Mouse (Mus musculus) kidney, adult 18-20 months (tissue): ENCODE results near the gene Kdm7a.
A peak's percentile ranks its signal among the peaks of the same experiment; 100 is the strongest.

ENCODE experiments used
- DNase-seq: peaks from one replicate; pipeline ENCODE4 v3.0.0; 2021

Kdm7a gene

DNA sequence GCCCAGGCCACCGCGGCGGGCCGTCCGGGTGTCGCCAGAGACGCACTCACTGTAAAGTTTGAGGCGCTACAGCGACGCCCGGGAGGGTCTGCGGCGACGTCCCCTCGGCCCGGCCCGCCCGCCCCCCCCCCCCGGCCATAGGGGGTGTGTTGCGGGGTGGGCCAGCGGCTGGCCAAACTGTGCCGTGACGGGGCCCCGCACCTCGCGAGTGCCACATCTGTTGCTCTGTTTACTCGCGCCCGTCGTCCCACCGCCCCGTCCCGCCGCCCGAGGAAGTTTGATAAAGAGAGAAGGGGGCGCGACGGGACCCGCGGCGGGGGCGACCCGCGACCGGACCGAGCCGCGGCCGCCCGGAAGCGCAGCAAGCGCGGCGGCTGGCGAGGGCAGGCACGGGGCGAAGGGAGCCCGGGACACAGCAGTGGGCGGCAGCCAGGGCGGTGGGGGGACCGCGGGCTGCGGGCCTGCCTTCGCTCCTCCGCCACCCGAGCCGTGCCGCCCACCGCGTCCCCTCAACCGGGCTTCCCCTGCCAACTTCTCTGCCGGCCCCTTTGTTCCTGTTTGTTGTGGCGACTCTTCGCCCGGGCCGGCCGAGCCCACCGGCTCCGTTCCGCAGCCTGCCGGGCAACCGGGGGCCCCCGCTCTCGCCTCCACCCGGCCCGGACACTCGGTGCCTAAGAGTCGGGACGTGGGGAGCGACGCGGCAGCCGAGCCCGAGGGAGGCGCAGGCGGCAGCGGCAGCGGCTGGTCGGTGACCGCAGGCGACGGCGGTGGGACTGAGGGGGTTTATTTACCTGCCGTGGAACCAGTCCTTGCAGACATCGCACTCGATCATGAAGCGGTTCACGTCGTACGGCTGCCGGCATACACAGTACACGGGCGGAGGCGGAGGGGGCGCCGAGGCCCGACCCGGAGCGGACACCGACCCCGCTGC is 674 bp downstream of the Kdm7a start:
- peak; percentile 63 for DNase-seq

DNA sequence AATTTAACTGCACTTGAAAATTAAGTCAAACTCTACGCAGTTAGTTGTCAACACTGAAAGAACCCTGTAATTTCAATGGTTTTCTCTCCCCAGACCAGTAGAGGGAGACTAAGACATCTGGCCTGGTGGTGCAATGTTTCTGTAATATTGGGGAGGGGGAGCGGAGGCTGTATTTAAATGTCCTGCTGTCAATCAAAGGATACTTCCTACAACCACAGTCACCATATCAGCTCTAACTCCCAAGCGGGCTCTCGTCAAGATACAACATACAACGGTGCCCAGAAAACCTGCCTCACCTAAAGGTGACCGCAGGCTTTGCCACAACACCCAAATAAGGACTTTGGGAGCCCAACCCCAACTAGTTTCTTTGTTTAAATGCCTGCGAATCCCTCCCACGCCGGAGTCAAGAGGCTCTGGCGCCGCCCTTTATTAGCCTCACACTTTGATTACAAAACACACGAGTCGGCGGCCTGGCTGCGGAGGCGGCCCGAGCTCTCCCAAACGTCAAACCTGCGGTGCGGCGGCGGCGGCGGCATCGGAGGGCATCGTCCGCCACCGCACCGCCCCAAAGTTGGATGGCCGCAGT is 1.4 kb downstream of the Kdm7a start:
- peak; percentile 85 for DNase-seq

GRCm38 (mm10) chr6:39204444-39204843 is 2.1 kb downstream of the Kdm7a start:
- DNase-seq, result no peak

GRCm38 (mm10) chr6:39203236-39203635 is 3.4 kb downstream of the Kdm7a start:
- DNase-seq, result no peak

GRCm38 (mm10) chr6:39193006-39193405 is 13.6 kb downstream of the Kdm7a start:
- DNase-seq, result no peak

DNA sequence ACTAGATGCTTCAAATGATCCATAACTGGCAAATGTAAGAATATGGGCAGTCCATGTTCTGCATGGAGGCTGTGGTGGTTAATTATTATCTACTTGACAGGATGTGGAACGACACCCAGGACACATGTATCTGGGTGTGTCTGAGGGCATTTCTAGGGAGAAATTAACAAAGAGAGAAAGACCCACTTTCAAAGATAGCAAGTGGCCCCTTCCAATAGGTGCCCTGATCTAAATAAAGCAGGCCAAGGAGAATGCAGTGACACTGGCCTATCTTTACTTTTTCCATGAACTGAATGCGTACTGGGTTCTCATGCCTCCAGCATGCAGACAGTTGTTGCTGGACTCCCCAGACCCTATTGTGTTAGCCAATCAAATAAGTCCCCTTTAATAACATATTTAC is 15.1 kb downstream of the Kdm7a start:
- DNase-seq, result no peak

- DNase-seq, result no peak
Measured at GRCm38 (mm10) chr6:39187227-39187626, 19.4 kb downstream of the Kdm7a start.

- DNase-seq, result no peak
Measured at GRCm38 (mm10) chr6:39169089-39169488, 37.5 kb downstream of the Kdm7a start.

DNA sequence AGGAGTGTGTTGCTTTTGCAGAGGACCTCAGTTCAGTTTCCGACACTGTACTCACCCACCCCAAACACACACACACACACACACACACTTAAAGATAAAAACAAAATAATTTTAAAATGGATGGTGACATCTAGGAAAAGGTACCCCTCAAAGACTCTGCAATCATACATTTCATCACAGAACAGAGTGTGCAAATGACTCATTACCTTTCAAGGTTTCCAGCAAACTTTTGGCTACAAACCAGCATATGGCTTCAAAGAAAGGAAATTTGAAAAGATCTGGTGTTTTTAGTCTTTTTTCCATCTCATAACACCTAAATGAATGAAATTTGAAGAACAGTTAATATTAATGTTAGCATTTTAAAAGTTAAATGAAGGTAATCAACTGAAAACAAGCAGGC is 41.7 kb downstream of the Kdm7a start:
- no peak for DNase-seq

GRCm38 (mm10) chr6:39161975-39162374 is 44.6 kb downstream of the Kdm7a start:
- DNase-seq, result no peak

GRCm38 (mm10) chr6:39146041-39146440 is 60.5 kb downstream of the Kdm7a start:
- DNase-seq, result no peak

GRCm38 (mm10) chr6:39132556-39132955 is 74.0 kb downstream of the Kdm7a start:
- no peak for DNase-seq

DNA sequence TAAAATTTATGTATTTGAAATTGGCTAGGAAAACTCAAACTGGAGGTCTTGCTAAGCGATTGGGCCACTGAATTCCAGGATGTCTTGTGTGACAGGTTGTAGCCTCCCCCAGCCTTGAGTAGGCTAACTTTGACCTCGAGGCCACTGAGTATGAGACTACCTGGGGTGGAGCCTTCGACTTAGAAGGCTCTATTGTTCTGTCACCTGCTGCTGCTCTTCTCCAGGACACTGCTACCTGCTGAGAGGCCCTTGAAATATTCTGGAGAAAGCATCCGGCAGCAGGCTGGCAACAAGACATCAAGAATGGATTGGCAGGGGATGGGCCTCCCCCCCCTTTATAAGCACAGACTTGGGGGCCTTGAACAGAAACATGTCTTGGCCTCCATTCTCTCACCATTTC is 75.1 kb downstream of the Kdm7a start:
- DNase-seq, result no peak

GRCm38 (mm10) chr6:39124719-39125118 is 81.9 kb downstream of the Kdm7a start:
- no peak for DNase-seq

GRCm38 (mm10) chr6:39120685-39121084 is 85.9 kb downstream of the Kdm7a start:
- DNase-seq, result no peak

DNA sequence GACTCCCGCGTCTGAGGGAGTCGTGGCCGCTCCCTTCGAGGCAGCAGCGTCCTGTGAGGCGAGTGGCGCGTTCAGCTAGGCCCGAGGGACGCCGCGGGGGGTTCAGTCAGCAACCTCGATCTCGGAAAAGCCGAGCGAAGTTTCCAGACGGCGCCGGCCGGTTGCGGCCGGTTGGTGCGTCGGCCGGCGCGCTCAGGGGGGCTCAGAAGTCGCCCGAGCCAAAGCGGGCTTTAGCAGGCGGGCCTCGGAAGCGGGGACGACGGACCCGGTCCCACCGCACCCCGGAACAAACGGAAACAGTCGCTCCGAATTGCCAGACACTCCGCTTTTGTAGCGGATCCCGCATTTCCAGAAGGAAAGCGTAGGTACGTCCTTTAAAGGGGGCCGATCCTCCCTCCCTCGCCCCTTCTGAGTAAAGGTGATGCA is 88.1 kb downstream of the Kdm7a start:
- no peak for DNase-seq

GRCm38 (mm10) chr6:39117584-39118455 is 88.8 kb downstream of the Kdm7a start, which contains the start of gene Parp12:
Gene Parp12 (minus strand): TSS chr6:39118349.
- DNase-seq, result peak; percentile 88

DNA sequence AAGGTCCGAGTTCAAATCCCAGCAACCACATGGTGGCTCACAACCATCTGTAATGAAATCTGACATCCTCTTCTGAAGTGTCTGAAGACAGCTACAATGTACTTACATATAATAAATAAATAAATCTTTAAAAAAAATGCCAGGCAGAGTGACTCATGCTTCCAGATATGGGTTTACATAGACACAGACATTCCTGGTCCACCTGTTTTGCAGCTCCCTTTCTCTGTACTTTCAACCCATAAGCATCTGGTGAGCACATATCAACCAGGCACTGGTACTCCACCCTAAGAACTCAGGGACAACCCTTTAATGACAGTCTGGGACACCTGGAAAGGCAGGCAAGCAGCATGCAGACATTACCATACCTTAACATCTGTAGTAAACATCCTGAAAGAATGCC is 91.2 kb downstream of the Kdm7a start:
- no peak for DNase-seq

DNA sequence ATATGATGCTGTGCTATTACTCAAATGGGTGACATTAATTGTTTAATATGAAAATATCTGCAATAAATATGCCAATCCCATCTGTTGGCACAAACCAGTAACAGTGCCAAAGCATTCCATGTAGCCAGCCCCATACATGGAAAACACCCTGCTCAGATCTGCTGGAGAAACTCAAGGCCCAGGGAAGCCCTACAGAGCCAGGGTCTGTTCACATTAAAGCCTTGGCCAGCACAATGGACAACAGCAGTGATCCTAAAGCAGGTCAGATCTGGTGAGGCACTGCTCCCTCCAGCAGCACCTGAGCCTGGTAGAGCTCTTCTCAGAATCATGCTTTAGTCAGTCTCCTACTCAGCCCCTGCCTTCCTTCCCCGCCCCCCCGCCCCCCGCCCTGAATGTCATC is 93.4 kb downstream of the Kdm7a start:
- DNase-seq, result no peak

DNA sequence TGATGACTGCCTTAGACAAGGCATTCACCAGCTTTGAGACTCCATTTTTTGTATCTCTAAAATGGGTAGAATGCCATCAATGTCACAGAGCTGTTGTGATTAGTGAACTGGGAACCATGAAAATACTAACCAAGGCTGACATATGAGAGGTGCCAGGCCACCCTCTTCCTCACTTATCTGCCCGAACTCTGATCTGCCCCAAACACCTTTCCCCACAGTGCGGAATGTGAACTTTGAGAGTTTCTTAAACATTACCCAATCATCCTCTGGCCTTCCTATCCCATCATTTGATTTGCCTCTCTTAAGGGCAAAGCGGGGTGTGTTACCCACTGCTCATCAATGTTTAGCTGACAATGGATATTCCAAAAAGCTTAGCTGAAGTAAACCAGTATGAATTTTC is 93.9 kb downstream of the Kdm7a start:
- DNase-seq, result no peak

DNA sequence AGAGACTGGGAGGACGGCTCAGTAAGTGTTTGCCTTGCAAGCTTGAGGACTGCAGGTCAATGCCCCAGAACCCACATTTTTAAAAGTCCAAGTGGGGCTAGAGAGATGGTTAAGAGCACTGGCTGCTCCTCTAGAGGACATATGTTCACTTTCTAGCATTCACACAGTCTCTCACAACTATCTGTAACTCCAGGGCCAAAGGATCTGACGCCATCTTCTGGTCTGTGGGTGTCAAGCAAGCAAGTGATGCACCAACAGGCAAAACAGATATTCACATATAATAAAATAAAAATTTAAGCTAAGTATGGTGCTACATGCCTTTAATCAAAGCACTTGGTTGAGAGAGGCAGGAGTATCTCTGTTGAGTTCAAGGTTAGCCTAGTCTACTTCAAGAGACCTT is 99.8 kb downstream of the Kdm7a start:
- DNase-seq, result no peak

DNA sequence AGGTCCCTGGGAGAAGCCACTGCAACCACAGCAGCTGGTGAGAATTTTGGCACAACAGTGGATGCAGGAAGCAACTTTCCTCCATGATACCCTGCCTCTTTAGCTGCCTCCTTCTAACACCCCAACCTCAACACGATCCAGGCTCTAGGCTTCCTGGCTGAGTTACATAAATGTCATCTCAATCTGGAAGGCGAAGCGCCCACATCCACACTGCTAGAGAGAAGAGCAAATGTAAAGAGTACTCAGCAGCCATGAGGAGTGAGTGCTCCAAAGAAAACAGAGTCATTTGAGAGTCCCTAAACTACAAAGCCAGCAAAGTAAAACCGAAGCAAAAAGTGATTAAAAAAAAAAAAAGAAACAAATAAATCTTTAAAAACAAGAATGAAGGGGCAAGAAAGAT is 102.0 kb downstream of the Kdm7a start:
- DNase-seq, result no peak
